Mouse (Mus musculus) heart, postnatal 4 days (tissue): ENCODE results near the gene Car7. TPM values are rescaled to one million over a fixed set of nuclear protein-coding genes. Genes with fewer than 3 reads are reported as not detected.
"Not testable (repeated sequence)": the region's sequence is repeated elsewhere in the genome, so short reads cannot be mapped to it uniquely, and the experiment has no call there.

Experiments used
- DNase-seq: peaks from one replicate; pipeline ENCODE4 v3.0.0; 2021
- total RNA-seq, 2 experiments: library from RNA; stranded (reverse); gene quantifications; 2 replicates each; pipeline ENCODE4 v1.2.3; 2021

Car7 gene
- total RNA-seq, 2 experiments from 2014 or later, result 1.7 to 2.9 TPM

DNA sequence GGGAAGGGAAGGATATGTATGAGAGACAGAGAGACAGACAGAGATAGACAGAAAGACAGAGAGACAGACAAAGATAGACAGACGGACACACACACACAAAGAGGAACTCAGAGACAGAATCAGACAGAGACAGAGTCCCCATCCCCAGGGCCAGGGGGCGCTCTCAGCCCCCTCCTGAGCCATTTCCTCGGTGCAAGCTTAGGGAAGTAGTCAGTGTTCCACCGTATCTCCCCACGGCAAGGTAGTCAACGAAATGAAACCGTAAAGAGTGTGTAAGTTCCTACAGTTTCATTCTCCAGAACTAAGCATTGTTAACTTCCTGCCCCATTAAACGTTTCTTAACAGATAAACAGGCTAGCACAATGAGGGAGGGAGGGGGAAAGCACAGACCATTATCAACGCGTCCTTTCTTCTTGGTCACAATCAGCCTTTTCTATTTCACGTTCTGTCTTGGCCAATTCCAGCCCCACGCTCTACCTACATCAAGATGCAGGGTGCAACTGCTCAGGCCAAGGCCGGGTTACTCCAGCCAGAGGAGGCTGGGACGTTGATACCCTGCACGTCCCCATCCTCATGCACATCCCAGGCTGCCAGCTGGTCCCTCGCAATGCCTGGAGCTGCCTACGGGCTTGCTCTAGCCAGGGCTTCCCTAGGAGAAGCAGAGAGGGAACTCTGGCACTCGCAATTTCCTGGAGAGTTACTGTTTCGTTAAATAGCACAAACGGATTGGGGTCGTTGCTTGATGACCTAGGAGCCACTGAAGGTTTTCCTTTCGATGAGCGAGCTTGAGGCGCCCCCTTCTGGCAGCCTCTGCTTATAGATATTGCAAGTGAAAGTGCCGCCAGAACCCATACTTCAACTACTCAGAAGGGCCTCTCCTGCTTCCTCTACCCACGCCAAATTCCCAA lies 36.2 kb downstream of the Car7 start:
- peak; percentile 88 for DNase-seq

DNA sequence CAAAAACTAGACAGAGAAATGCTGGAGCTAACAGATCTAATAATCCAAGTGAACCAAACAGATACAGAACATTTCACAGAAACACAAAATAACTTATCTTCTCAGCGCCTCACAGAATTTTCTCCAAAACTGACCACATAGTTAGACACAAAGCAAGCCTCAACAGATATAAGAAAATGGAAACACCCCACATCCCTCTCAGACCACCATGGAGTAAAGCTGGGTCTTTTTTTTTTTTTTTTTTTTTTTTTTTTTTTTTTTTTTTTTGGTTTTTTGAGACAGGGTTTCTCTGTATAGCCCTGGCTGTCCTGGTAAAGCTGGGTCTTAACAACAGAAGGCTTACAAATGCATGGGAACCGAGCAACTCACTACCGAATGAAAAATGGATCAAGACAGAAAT lies 42.3 kb downstream of the Car7 start:
- no peak for DNase-seq

DNA sequence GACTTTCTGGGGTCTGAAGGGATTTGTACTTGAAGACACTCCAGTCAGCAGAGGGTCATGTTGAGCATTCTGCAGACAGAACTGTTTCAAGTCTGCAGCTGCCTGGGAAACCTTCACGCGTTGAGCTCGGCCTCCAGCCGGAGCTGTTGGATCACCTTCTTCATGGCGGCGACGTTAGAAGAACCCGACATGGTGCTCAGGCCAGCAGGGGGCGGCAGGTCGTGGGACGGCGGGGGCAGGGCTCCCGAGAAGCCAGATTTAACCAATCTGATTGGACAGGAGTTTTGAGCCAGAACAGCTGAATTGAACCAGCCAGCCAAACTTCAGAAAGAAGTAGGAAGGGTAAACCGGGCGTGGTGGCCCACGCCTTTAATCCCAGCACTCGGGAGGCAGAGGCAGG lies 43.1 kb downstream of the Car7 start:
- DNase-seq, result not testable (repeated sequence)

DNA sequence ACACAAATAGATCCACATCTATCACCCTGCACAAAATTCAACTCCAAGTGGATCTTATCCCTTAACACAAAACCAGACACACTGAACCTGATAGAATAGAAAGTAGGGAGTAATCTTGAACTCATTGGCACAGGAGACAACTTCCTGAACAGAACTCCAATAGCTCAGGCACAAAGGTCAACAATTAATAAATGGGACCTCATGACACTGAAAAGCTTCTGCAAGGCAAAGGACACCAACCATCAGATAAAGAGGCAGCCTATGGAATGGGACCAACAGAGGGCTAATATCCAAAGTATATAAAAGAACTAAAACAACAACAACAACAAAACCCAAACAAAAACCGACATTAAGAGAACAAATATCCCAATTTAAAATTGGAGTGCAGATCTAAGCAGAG lies 50.0 kb downstream of the Car7 start:
- no peak for DNase-seq

DNA sequence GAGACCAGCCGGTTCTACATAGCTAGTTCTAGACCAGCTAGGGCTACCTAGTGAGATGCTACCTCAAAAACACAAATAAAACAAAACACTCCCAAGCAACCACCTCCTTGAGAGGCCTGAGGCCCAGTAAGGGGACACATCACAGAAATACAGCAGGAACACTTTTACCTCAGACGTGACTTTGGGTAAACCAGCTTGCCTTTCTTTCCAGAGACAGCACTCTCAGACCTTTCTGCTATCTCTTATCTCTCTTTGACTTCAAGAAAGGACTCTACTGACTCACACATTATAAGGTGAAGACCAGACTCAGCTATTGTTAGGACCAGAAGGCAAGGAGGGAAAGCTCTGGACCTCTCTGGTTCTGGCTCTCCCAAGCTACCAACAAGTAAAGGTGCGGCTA lies 55.8 kb downstream of the Car7 start:
- DNase-seq, result no peak

DNA sequence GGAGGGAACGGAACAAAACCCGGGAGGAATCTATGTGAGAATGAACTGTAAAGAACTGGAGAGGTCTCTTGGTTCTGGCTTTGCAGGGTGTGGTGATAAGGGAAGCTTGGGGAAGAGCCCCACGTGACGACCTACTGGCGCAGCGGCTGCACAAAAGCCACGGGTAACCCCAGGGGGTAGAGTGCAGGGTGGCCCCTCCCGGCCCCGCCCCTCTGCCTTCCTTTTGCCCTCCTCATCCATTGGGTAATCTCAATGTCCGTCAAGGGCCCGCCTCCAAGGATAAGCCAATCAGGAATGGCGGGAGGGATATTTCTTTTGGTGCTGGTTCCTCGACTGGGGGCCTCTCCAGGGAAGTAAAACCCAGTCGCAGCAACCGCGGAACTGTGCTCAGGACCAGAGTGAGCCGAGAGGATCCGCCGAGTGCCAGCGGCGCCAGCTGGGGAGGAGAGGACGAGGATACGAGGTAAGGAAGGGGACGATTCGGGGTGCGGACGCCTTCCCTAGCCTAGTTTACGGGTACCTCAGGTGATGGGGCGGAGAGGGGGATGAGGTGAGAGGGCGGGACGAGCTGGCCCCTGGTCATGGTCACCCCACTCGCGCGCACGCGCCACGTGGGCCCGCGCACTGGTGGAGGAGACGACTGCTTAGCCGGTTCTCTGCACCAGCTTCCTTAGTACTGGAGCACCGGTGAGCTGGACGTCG lies 56.8 kb downstream of the Car7 start, which contains the start of gene Pdp2:
Gene Pdp2, plus strand, starts transcription at position 319 of the 702 bp plus-strand sequence.
- peak; percentile 92 for DNase-seq

DNA sequence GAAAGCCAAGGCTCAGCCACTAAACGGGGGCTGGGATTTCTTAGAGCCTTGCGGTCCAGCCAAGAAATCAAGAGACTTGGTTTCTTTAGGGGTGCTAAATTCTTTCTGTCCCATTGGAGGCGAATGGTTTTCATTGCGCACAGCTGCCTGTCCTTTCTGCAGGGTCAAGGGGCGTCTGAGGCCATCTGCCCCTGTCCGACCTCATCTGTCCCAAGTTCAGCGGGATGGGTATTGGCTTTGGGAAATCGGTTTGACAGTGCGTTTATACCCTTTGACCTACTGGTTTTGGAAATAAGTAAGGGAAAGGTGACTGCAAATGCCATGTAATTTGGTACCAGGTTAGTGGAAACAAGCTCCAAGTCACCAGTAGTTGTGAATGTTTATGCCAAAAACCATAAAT lies 57.4 kb downstream of the Car7 start:
- DNase-seq, result no peak

DNA sequence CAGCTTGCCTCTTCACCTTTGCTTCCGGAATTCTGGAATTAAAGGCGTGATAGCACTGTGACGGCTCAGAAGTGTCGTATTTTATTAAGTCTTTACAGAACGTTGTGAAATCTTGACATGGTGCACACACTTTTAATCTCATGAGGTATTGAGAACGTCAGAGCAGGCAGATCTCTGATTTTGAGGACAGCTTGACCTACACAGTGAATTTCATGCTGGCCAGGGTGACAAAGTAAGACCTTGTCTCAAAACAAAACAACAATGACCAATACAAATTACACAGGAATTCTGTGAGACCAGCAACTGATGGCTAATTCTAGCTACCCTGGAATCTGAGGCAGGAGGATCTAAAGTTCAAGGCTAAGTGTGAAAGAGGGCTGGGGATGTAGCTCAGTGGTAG lies 58.1 kb downstream of the Car7 start:
- DNase-seq, result no peak

DNA sequence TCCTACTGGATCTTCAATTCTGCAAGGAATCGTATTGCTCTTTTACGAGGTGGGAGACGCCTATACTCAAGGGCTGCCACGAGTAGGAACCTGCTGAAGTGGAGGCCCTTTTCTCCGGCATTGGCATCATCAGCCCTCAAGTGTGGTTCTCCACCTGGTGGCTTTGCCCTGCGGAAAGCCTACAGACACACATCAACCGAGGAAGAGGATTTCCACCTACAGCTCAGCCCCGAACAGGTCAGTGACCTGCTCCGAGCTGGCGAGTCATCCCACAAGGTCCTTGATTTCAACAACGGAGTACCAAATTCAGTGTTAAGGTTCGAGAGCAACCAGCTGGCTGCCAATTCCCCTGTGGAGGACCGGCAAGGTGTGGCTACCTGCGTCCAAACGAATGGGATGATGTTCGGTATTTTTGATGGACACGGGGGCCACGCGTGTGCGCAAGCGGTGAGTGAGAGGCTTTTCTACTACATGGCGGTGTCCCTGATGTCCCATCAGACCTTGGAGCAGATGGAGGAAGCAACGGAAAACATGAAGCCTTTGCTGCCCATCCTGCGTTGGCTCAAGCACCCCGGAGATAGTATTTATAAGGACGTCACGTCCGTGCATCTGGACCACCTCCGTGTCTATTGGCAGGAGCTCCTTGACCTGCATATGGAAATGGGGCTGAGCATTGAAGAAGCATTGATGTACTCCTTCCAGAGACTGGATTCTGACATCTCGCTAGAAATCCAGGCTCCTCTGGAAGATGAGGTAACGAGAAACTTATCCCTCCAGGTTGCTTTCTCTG lies 59.2 kb downstream of the Car7 start:
- no peak for DNase-seq

DNA sequence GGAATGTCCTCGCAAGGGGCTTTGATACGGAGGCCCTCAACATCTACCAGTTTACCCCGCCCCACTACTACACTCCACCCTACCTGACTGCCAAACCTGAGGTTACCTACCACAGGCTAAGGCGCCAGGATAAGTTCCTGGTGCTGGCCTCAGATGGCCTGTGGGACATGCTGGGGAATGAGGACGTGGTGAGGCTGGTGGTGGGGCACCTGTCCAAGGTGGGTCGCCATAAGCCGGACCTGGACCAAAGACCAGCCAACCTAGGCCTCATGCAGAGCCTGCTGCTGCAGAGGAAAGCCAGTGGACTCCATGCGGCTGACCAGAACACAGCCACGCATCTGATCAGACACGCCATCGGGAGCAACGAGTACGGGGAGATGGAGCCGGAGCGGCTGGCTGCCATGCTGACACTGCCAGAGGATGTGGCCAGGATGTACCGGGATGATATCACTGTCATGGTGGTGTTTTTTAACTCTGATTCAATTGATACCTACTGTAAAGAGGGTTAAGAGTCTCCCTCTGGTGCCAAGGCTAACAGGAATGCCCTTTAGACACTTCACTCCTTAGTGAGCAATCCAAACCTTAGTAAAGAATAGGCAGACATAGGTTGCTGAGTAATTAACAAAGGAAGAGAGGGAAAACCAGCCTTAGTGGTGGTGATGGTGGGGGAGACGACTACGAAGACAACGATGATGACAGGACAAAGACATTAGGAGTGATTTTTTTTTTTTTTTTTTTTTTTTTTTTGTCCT lies 60.3 kb downstream of the Car7 start:
- no peak for DNase-seq

DNA sequence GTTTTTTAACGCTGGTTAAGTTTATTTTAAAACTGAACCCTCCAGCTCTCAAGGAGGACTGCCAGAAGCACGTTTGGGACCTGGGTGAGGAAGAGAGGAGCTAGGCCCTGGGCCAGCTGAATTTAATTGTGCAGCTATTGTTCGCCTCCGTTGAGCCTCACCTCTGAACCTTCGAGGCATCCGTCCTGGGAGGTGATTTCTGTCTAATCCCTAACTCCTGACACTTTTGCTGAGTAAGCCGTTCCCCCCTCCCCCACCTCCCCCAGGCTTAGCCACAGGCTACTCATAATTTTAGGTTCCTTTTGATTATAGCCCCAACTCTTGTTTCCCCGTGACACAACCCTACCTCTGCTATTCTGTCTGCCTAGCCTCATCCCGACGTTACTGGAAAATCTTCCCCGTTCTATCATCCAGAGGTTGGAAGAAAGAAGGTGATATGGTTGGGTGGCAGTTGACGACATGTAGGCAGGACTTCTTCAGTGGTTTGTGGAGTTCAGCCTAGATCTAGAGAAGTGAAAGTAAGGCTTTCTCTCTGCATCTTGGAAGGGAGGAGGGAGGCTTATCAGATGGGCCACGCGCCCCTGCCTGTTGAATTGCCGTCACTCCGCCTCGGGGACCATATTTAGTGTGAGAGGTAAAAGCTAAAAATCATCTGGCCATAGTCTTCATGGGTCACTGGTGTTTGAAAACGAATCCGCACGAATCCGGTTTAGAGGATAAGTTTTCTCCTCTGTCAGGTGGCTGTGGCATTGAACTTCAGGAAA lies 61.5 kb downstream of the Car7 start:
- no peak for DNase-seq

DNA sequence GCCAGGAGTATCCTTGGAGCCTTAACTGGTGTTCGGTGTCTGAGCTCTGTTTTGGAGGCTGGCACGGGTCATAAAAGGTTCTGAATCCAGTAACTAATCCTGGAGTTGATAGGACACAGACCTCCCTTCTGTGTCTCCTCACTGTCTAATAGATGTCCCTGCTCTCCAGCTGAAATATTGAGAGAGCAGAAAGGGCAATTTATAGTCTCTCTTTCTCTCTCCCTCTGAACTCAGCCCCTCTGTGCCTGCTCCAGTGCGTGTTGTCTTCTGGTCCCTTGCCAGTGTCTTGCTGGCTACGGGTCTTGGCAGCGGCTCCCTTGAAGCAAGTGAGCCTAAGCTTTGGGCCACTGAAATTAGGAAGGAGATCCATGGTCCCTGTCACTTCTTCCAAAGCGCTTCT lies 63.2 kb downstream of the Car7 start:
- DNase-seq, result no peak

DNA sequence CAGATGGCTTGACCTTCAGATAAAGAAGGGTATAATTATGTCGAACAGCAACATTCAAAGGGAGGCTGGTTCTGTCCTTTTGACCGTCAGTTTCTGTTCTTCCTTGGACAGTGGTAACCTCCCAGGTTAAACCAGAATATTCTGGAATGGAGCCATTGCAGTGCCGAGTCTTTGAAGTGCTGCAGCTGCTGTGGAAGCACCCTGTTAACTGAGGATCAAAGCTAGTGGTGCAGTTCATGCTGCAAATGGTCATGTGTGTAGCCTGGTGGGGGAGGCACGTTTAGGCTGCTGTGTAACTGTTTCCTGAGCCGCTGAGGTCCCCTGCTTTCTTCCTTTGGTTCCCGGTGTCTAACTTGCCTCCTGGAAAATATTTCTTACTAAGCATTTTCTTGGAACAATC lies 64.0 kb downstream of the Car7 start:
- DNase-seq, result no peak

Other genes with a start within 250 kb of the Car7 start
- not detected for gene Cmtm2a, start 241.5 kb upstream of the Car7 start, total RNA-seq
- not detected for gene Gm45711, start 224.6 kb upstream of the Car7 start, total RNA-seq
- gene Cmtm1, start 224.5 kb upstream of the Car7 start, total RNA-seq, result not detected
- gene Gm11020, start 213.1 kb upstream of the Car7 start, total RNA-seq, result not detected
- gene Cmtm2b, start 212.5 kb upstream of the Car7 start, total RNA-seq, result not detected
- 10 to 100 TPM; 50.6 to 50.7 TPM for gene Cmtm3, start 195.3 kb upstream of the Car7 start, total RNA-seq
- 10 to 100 TPM; 17.1 to 17.2 TPM for gene Cmtm4, start 138.9 kb upstream of the Car7 start, total RNA-seq
- 100 to 1,000 TPM in 1 of 2 experiments, 10 to 100 TPM in 1; 92.6 to 107 TPM for gene Dync1li2, start 91.6 kb upstream of the Car7 start, total RNA-seq
- not detected for gene Terb1, start 24.8 kb upstream of the Car7 start, total RNA-seq
- gene Nae1, start 52 bp upstream of the Car7 start, total RNA-seq, result 10 to 100 TPM; 40.9 to 41.0 TPM
- 1 to 10 TPM; 5.0 to 5.4 TPM for gene Pdp2, start 56.8 kb downstream of the Car7 start, total RNA-seq
- 1 to 10 TPM; 2.8 to 4.6 TPM for gene Cdh16, start 89.7 kb downstream of the Car7 start, total RNA-seq
- 100 to 1,000 TPM; 193 to 274 TPM for gene Rrad, start 96.6 kb downstream of the Car7 start, total RNA-seq
- gene Ciao2b, start 107.3 kb downstream of the Car7 start, total RNA-seq, result 10 to 100 TPM; 82.2 to 85.4 TPM
- gene Ces2a, start 199.3 kb downstream of the Car7 start, total RNA-seq, result not detected